Mouse (Mus musculus) cortical plate, adult 2 months (tissue): ENCODE measurements around the gene Pde1b. TPM values are rescaled to one million over a fixed set of nuclear protein-coding genes. Genes with fewer than 3 reads are reported as not detected.

Experiments used
- H3K27ac ChIP-seq: fragments of 200-500 bp; 2 replicates; pipeline ENCODE4 v1.5.1; 2012; ENCODE audit warnings: low read length, control low read depth, inconsistent platforms; ENCODE audit not compliant: insufficient read depth
- H3K4me1 ChIP-seq: fragments of 200-500 bp; 2 replicates; pipeline ENCODE4 v1.6.1; 2011; ENCODE audit warnings: low read length; ENCODE audit not compliant: control insufficient read depth, insufficient read depth
- H3K4me3 ChIP-seq: fragments of 200-500 bp; 2 replicates; pipeline ENCODE4 v1.5.1; 2011; ENCODE audit warnings: mild to moderate bottlenecking, low read length, control low read depth; ENCODE audit not compliant: insufficient read depth
- CTCF ChIP-seq: fragments of 200-500 bp; IDR thresholded peaks from 2 replicates; pipeline ENCODE4 v1.5.1; 2011; ENCODE audit warnings: mild to moderate bottlenecking, control low read depth, low read length; ENCODE audit not compliant: insufficient read depth; ENCODE audit errors: extremely low read depth
- POLR2A ChIP-seq: fragments of 200-500 bp; IDR thresholded peaks from 2 replicates; pipeline ENCODE4 v1.6.1; 2011; ENCODE audit warnings: mild to moderate bottlenecking, low read length, control low read depth; ENCODE audit not compliant: insufficient read depth; ENCODE audit errors: extremely low read depth
- polyA plus RNA-seq: library from polyadenylated mRNA; depleted of rRNA; stranded (reverse); fragments of >200 nt; gene quantifications from 2 replicates; pipeline ENCODE4 v1.2.3, GENCODE M21; 2012

Pde1b gene
- polyA plus RNA-seq, 1 experiment = 208 TPM

GRCm38 (mm10) chr15:103537011-103537821 lies 34.4 kb downstream of the Pde1b start:
- TF ChIP-seq CTCF (no peak), POLR2A (peak; percentile 37; the same call in 1 of the 2 replicates)
- H3K27ac ChIP-seq = peak overlapping the region; percentile 75
- H3K4me3 ChIP-seq = peak overlapping the region; percentile 88
- peaks cover 4% of the 10 kb centered on the region; the same call in 1 of the 2 replicates for H3K4me1 ChIP-seq

GRCm38 (mm10) chr15:103537822-103538213 lies 35.0 kb downstream of the Pde1b start, which contains the start of gene Ppp1r1a:
TSS of gene Ppp1r1a (minus strand) at chr15:103538003.
- H3K4me3 ChIP-seq = peak within 1 kb of the TSS; percentile 88
- TF ChIP-seq CTCF (no peak), POLR2A (peak; percentile 26; the same call in 1 of the 2 replicates)
- peak within 1 kb of the TSS; percentile 75 for H3K27ac ChIP-seq
- peaks cover 4% of the 10 kb centered on the region; the same call in 1 of the 2 replicates for H3K4me1 ChIP-seq

GRCm38 (mm10) chr15:103539259-103539658 lies 36.4 kb downstream of the Pde1b start:
- TF ChIP-seq POLR2A = no peak
- no peak for TF ChIP-seq CTCF
- H3K4me3 ChIP-seq = no peak overlapping the region

GRCm38 (mm10) chr15:103540646-103541045 lies 37.8 kb downstream of the Pde1b start:
- no peak overlapping the region for H3K27ac ChIP-seq
- no peaks in the 10 kb centered on the region; the same call in 1 of the 2 replicates for H3K4me1 ChIP-seq
- no peak for TF ChIP-seq POLR2A
- no peak for TF ChIP-seq CTCF
- H3K4me3 ChIP-seq = no peak overlapping the region

More at GRCm38 (mm10) chr15:103539259-103539658, 36.4 kb downstream of the Pde1b start:
- no peak overlapping the region for H3K27ac ChIP-seq
- H3K4me1 ChIP-seq = peaks cover 4% of the 10 kb centered on the region; the same call in 1 of the 2 replicates

- Histone ChIP-seq H3K27ac (no peak overlapping the region), H3K4me1 (no peaks in the 10 kb centered on the region), H3K4me3 (no peak overlapping the region)
- TF ChIP-seq POLR2A (no peak), CTCF (no peak)
Observed at GRCm38 (mm10) chr15:103542526-103542925, 39.7 kb downstream of the Pde1b start.

GRCm38 (mm10) chr15:103547983-103548382 lies 45.1 kb downstream of the Pde1b start:
- H3K4me1 ChIP-seq = no peaks in the 10 kb centered on the region
- no peak overlapping the region for H3K4me3 ChIP-seq
- TF ChIP-seq POLR2A = no peak
- no peak for TF ChIP-seq CTCF
- no peak overlapping the region for H3K27ac ChIP-seq

GRCm38 (mm10) chr15:103549475-103549874 lies 46.6 kb downstream of the Pde1b start:
- no peak for TF ChIP-seq CTCF
- Histone ChIP-seq H3K27ac (no peak overlapping the region), H3K4me3 (no peak overlapping the region), H3K4me1 (no peaks in the 10 kb centered on the region)

GRCm38 (mm10) chr15:103551053-103551452 lies 48.2 kb downstream of the Pde1b start:
- no peak overlapping the region for H3K27ac ChIP-seq
- H3K4me1 ChIP-seq = no peaks in the 10 kb centered on the region
- no peak overlapping the region for H3K4me3 ChIP-seq
- TF ChIP-seq POLR2A (no peak), CTCF (no peak)

- H3K4me1 ChIP-seq = no peaks in the 10 kb centered on the region
- no peak overlapping the region for H3K4me3 ChIP-seq
- H3K27ac ChIP-seq = no peak overlapping the region
- TF ChIP-seq POLR2A (no peak), CTCF (peak; percentile 91)
Observed at GRCm38 (mm10) chr15:103552096-103552690, 49.4 kb downstream of the Pde1b start.
